Mouse (Mus musculus): ENCODE measurements around the gene Echs1.

The Echs1 gene

GRCm38 (mm10) chr7:140101993-140102860 is 14.0 kb downstream of the Echs1 start, which contains the start of gene Fuom:
Fuom (minus strand) TSS chr7:140102441.
- peaks cover 41% of the 10 kb centered on the region for H3K36me3 ChIP-seq (ENCODE audit: insufficient read depth, low read length)
- H3K4me3 ChIP-seq (replicated peaks; ENCODE audit: low read length), result peak within 1 kb of the TSS; percentile 76
- H3K4me1 ChIP-seq (replicated peaks; ENCODE audit: low read depth, low read length), result peaks cover 22% of the 10 kb centered on the region
- H3K27me3 ChIP-seq (ENCODE audit: insufficient read depth, low read length), result peaks cover 3% of the 10 kb centered on the region; the same call in 1 of the 2 replicates
- TF ChIP-seq NANOG (IDR thresholded peaks at IDR 0.05; ENCODE audit: borderline replicate concordance, low read length), result no peak
- no peak for TF ChIP-seq POU5F1 (IDR thresholded peaks at IDR 0.05; ENCODE audit: borderline replicate concordance, low read length)
- TF ChIP-seq CTCF (conservative IDR thresholded peaks at IDR 0.05; ENCODE audit: low read length), result no peak
- no peaks in the 10 kb centered on the region for H3K9me3 ChIP-seq (ENCODE audit: low read length)

- Histone ChIP-seq H3K36me3 (ENCODE audit: insufficient read depth, low read length) (peaks cover 35% of the 10 kb centered on the region), H3K9me3 (ENCODE audit: low read length) (no peaks in the 10 kb centered on the region), H3K4me3 (replicated peaks; ENCODE audit: low read length) (peak overlapping the region; percentile 76), H3K4me1 (replicated peaks; ENCODE audit: low read depth, low read length) (peaks cover 22% of the 10 kb centered on the region), H3K27me3 (ENCODE audit: insufficient read depth, low read length) (peaks cover 3% of the 10 kb centered on the region; the same call in 1 of the 2 replicates)
- TF ChIP-seq NANOG (IDR thresholded peaks at IDR 0.05; ENCODE audit: borderline replicate concordance, low read length) (no peak), CTCF (conservative IDR thresholded peaks at IDR 0.05; ENCODE audit: low read length) (no peak), POU5F1 (IDR thresholded peaks at IDR 0.05; ENCODE audit: borderline replicate concordance, low read length) (no peak)
These were observed 14.8 kb downstream of the Echs1 start for GRCm38 (mm10) chr7:140101498-140101897.

GRCm38 (mm10) chr7:140098466-140098865 is 17.8 kb downstream of the Echs1 start:
- Histone ChIP-seq H3K4me3 (replicated peaks; ENCODE audit: low read length) (no peak overlapping the region), H3K27me3 (ENCODE audit: insufficient read depth, low read length) (peaks cover 15% of the 10 kb centered on the region; the same call in 1 of the 2 replicates), H3K9me3 (ENCODE audit: low read length) (no peaks in the 10 kb centered on the region), H3K36me3 (ENCODE audit: insufficient read depth, low read length) (peaks cover 15% of the 10 kb centered on the region), H3K4me1 (replicated peaks; ENCODE audit: low read depth, low read length) (peaks cover 22% of the 10 kb centered on the region)
- TF ChIP-seq CTCF (conservative IDR thresholded peaks at IDR 0.05; ENCODE audit: low read length) (no peak), NANOG (IDR thresholded peaks at IDR 0.05; ENCODE audit: borderline replicate concordance, low read length) (no peak), POU5F1 (IDR thresholded peaks at IDR 0.05; ENCODE audit: borderline replicate concordance, low read length) (no peak)

- peaks cover 15% of the 10 kb centered on the region for H3K36me3 ChIP-seq (ENCODE audit: insufficient read depth, low read length)
- H3K4me3 ChIP-seq (replicated peaks; ENCODE audit: low read length), result no peak overlapping the region
These were observed 20.2 kb downstream of the Echs1 start for GRCm38 (mm10) chr7:140096055-140096454.

GRCm38 (mm10) chr7:140095556-140095955 is 20.7 kb downstream of the Echs1 start:
- Histone ChIP-seq H3K36me3 (ENCODE audit: insufficient read depth, low read length) (peaks cover 15% of the 10 kb centered on the region), H3K4me3 (replicated peaks; ENCODE audit: low read length) (no peak overlapping the region), H3K27me3 (ENCODE audit: insufficient read depth, low read length) (peaks cover 12% of the 10 kb centered on the region; the same call in 1 of the 2 replicates), H3K9me3 (ENCODE audit: low read length) (no peaks in the 10 kb centered on the region), H3K4me1 (replicated peaks; ENCODE audit: low read depth, low read length) (no peaks in the 10 kb centered on the region; the same call in 1 of the 2 replicates)
- TF ChIP-seq POU5F1 (IDR thresholded peaks at IDR 0.05; ENCODE audit: borderline replicate concordance, low read length) (no peak), CTCF (conservative IDR thresholded peaks at IDR 0.05; ENCODE audit: low read length) (no peak), NANOG (IDR thresholded peaks at IDR 0.05; ENCODE audit: borderline replicate concordance, low read length) (no peak)

More at GRCm38 (mm10) chr7:140096055-140096454, 20.2 kb downstream of the Echs1 start:
- no peak for TF ChIP-seq CTCF (conservative IDR thresholded peaks at IDR 0.05; ENCODE audit: low read length)
- H3K9me3 ChIP-seq (ENCODE audit: low read length), result no peaks in the 10 kb centered on the region
- peaks cover 4% of the 10 kb centered on the region for H3K4me1 ChIP-seq (replicated peaks; ENCODE audit: low read depth, low read length)
- peaks cover 12% of the 10 kb centered on the region; the same call in 1 of the 2 replicates for H3K27me3 ChIP-seq (ENCODE audit: insufficient read depth, low read length)

- H3K36me3 ChIP-seq (ENCODE audit: insufficient read depth, low read length), result peaks cover 15% of the 10 kb centered on the region
- no peak overlapping the region for H3K4me3 ChIP-seq (replicated peaks; ENCODE audit: low read length)
- H3K4me1 ChIP-seq (replicated peaks; ENCODE audit: low read depth, low read length), result peaks cover 2% of the 10 kb centered on the region; the same call in 1 of the 2 replicates
- no peaks in the 10 kb centered on the region for H3K9me3 ChIP-seq (ENCODE audit: low read length)
- peaks cover 12% of the 10 kb centered on the region; the same call in 1 of the 2 replicates for H3K27me3 ChIP-seq (ENCODE audit: insufficient read depth, low read length)
- TF ChIP-seq CTCF (conservative IDR thresholded peaks at IDR 0.05; ENCODE audit: low read length) (no peak), POU5F1 (IDR thresholded peaks at IDR 0.05; ENCODE audit: borderline replicate concordance, low read length) (no peak), NANOG (IDR thresholded peaks at IDR 0.05; ENCODE audit: borderline replicate concordance, low read length) (no peak)
These were observed 21.3 kb downstream of the Echs1 start for GRCm38 (mm10) chr7:140094954-140095353.

GRCm38 (mm10) chr7:140092924-140093528 is 23.2 kb downstream of the Echs1 start, which contains the start of gene Prap1:
Prap1 (plus strand) TSS chr7:140093395.
- Histone ChIP-seq H3K4me1 (replicated peaks; ENCODE audit: low read depth, low read length) (peaks cover 3% of the 10 kb centered on the region; the same call in 1 of the 2 replicates), H3K9me3 (ENCODE audit: low read length) (no peaks in the 10 kb centered on the region), H3K36me3 (ENCODE audit: insufficient read depth, low read length) (no peaks in the 10 kb centered on the region), H3K27me3 (ENCODE audit: insufficient read depth, low read length) (peaks cover 12% of the 10 kb centered on the region; the same call in 1 of the 2 replicates), H3K4me3 (replicated peaks; ENCODE audit: low read length) (no peak within 1 kb of the TSS)
- no peak for TF ChIP-seq CTCF (conservative IDR thresholded peaks at IDR 0.05; ENCODE audit: low read length)
- TF ChIP-seq POU5F1 (IDR thresholded peaks at IDR 0.05; ENCODE audit: borderline replicate concordance, low read length), result no peak
- TF ChIP-seq NANOG (IDR thresholded peaks at IDR 0.05; ENCODE audit: borderline replicate concordance, low read length), result no peak

GRCm38 (mm10) chr7:140090601-140091000 is 25.7 kb downstream of the Echs1 start:
- Histone ChIP-seq H3K36me3 (ENCODE audit: insufficient read depth, low read length) (no peaks in the 10 kb centered on the region), H3K27me3 (ENCODE audit: insufficient read depth, low read length) (peaks cover 6% of the 10 kb centered on the region; the same call in 1 of the 2 replicates), H3K4me1 (replicated peaks; ENCODE audit: low read depth, low read length) (peaks cover 18% of the 10 kb centered on the region), H3K4me3 (replicated peaks; ENCODE audit: low read length) (no peak overlapping the region), H3K9me3 (ENCODE audit: low read length) (no peaks in the 10 kb centered on the region)
- no peak for TF ChIP-seq NANOG (IDR thresholded peaks at IDR 0.05; ENCODE audit: borderline replicate concordance, low read length)
- TF ChIP-seq CTCF (conservative IDR thresholded peaks at IDR 0.05; ENCODE audit: low read length), result no peak
- no peak for TF ChIP-seq POU5F1 (IDR thresholded peaks at IDR 0.05; ENCODE audit: borderline replicate concordance, low read length)

Data from E14TG2a.4 (cell line).